Mouse (Mus musculus): ENCODE measurements around the gene Gm14569.
A peak's percentile ranks its signal among the peaks of the same experiment; 100 is the strongest.

Gm14569 gene

GRCm38 (mm10) chrX:36491730-36492129 lies at the start of gene Gm14569:
Gm14569 (minus strand) TSS chrX:36491830.
- no peak for DNase-seq (ENCODE audit: low spot score)

- DNase-seq (ENCODE audit: low spot score), result peak; percentile 77
These were observed 42.9 kb upstream of the Gm14569 start for GRCm38 (mm10) chrX:36534514-36534913.

GRCm38 (mm10) chrX:36533744-36534143 lies 42.1 kb upstream of the Gm14569 start:
- no peak for DNase-seq (ENCODE audit: low spot score)

- DNase-seq (ENCODE audit: low spot score), result no peak
These were observed 38.6 kb upstream of the Gm14569 start for GRCm38 (mm10) chrX:36530251-36530650.

GRCm38 (mm10) chrX:36523729-36524128 lies 32.1 kb upstream of the Gm14569 start:
- no peak for DNase-seq (ENCODE audit: low spot score)

GRCm38 (mm10) chrX:36513726-36514125 lies 22.1 kb upstream of the Gm14569 start:
- DNase-seq (ENCODE audit: low spot score), result no peak

GRCm38 (mm10) chrX:36513231-36513630 lies 21.6 kb upstream of the Gm14569 start:
- DNase-seq (ENCODE audit: low spot score), result no peak

GRCm38 (mm10) chrX:36506863-36507262 lies 15.2 kb upstream of the Gm14569 start:
- no peak for DNase-seq (ENCODE audit: low spot score)

- DNase-seq (ENCODE audit: low spot score), result no peak
These were observed 2.1 kb downstream of the Gm14569 start for GRCm38 (mm10) chrX:36489506-36489905.

GRCm38 (mm10) chrX:36487996-36488395 lies 3.6 kb downstream of the Gm14569 start:
- DNase-seq (ENCODE audit: low spot score), result no peak

GRCm38 (mm10) chrX:36474873-36475272 lies 16.8 kb downstream of the Gm14569 start:
- DNase-seq (ENCODE audit: low spot score), result no peak

GRCm38 (mm10) chrX:36474103-36474751 lies 17.4 kb downstream of the Gm14569 start:
- DNase-seq (ENCODE audit: low spot score), result no peak

GRCm38 (mm10) chrX:36456031-36456430 lies 35.6 kb downstream of the Gm14569 start:
- DNase-seq (ENCODE audit: low spot score), result peak; percentile 2

- DNase-seq (ENCODE audit: low spot score), result no peak
These were observed 53.7 kb downstream of the Gm14569 start for GRCm38 (mm10) chrX:36437932-36438331.

GRCm38 (mm10) chrX:36434993-36435392 lies 56.6 kb downstream of the Gm14569 start:
- DNase-seq (ENCODE audit: low spot score), result peak; percentile 7

- no peak for DNase-seq (ENCODE audit: low spot score)
These were observed 72.5 kb downstream of the Gm14569 start for GRCm38 (mm10) chrX:36419153-36419552.

GRCm38 (mm10) chrX:36402316-36402715 lies 89.3 kb downstream of the Gm14569 start:
- DNase-seq (ENCODE audit: low spot score), result no peak

GRCm38 (mm10) chrX:36400980-36401379 lies 90.7 kb downstream of the Gm14569 start, which contains the start of gene Gm6268:
Gm6268 (plus strand) TSS chrX:36401280.
- DNase-seq (ENCODE audit: low spot score), result no peak

- DNase-seq (ENCODE audit: low spot score), result no peak
These were observed 98.4 kb downstream of the Gm14569 start for GRCm38 (mm10) chrX:36393279-36393678.

GRCm38 (mm10) chrX:36392672-36393071 lies 99.0 kb downstream of the Gm14569 start:
- DNase-seq (ENCODE audit: low spot score), result no peak

GRCm38 (mm10) chrX:36390503-36390902 lies 101.1 kb downstream of the Gm14569 start:
- no peak for DNase-seq (ENCODE audit: low spot score)

- DNase-seq (ENCODE audit: low spot score), result peak; percentile 58
These were observed 101.7 kb downstream of the Gm14569 start for GRCm38 (mm10) chrX:36389971-36390370.

GRCm38 (mm10) chrX:36385340-36385739 lies 106.3 kb downstream of the Gm14569 start:
- no peak for DNase-seq (ENCODE audit: low spot score)
